Mouse (Mus musculus) heart, postnatal 25 days (tissue): Measurements from ENCODE around the gene Fn1. TPM values are rescaled to one million over a fixed set of nuclear protein-coding genes. Genes with fewer than 3 reads are reported as not detected.

Experiments
- DNase-seq: peaks from one replicate; pipeline ENCODE4 v3.0.0; 2022; ENCODE audit warnings: low spot score
- intact Hi-C: fragments of 180-260 bp; cut with DNase I; formaldehyde crosslinking; loops from one replicate; pipeline ENCODE4 v1.15.1; 2025
- total RNA-seq, 2 experiments: library from RNA; stranded (reverse); gene quantifications; 2 replicates each; pipeline ENCODE4 v1.2.3; 2021

Gene Fn1
- 10 to 100 TPM; 87.6 TPM for total RNA-seq

DNA sequence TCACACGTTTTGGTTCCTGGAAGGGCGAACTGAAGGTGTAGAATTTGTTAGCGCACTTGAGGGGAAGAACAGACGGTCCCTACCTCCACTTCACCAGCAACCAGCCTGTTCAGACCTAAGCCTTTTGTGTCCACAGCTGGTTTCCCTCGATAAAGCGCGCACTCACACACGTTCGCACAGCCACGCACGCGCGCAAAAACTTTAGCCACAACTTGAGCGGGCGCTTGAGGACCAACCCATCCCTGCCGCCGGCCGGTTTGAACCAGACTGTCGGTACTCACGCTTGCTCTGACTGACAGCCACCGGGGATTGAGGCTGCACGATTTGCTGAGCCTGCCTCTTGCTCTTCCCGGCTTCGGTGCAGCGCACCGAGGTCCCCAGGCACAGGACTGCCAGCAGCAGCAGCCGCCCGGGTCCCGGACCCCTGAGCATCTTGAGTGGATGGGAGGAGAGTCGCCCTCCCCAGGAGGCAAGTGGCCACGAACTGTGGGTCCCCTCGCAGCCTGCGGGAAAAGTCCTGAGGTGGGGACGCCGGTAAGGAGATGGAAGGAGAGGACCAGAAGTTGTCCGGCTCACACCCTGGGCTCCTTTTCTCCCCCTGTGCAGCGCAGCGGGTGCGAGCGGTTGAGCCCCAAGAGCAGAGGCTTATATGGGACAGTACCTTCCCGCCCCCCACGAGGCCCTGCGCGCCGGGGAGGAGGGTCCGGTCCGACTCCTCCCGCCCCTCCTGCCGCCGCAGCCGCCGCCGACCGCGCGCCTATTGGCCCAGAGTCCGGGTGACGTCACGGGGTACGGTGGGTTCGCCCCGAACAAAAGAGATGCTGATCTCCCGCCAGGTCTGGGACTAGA is at the start of gene Fn1:
Fn1 (minus strand) TSS at position 650 of the 849 bp plus-strand sequence.
- peak; percentile 88 for DNase-seq
- intact Hi-C loops, result loop anchor here (5.0 kb wide), 1 partner anchor 95 kb away; the partner anchor contains the start of gene Atic

DNA sequence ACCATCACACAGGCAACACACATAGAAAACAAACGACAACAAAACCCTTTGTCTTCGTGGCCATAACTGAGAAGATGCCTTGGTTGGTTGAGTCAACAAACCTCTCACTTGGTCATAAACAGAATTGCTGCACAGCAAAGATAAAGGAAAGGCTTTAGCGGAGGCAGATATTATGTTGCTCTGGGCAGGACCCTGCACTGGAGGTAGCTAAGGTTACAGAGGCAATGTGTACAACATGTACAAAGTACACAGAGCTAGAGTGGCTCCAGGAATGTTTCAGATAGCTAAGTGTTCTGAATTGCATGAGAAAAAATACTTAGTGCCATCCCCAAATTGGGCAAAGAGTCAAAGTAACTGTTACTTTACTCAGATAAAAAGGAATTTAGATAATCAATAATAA is 43.1 kb upstream of the Fn1 start:
- intact Hi-C loops, result no loop called here
- DNase-seq, result no peak

DNA sequence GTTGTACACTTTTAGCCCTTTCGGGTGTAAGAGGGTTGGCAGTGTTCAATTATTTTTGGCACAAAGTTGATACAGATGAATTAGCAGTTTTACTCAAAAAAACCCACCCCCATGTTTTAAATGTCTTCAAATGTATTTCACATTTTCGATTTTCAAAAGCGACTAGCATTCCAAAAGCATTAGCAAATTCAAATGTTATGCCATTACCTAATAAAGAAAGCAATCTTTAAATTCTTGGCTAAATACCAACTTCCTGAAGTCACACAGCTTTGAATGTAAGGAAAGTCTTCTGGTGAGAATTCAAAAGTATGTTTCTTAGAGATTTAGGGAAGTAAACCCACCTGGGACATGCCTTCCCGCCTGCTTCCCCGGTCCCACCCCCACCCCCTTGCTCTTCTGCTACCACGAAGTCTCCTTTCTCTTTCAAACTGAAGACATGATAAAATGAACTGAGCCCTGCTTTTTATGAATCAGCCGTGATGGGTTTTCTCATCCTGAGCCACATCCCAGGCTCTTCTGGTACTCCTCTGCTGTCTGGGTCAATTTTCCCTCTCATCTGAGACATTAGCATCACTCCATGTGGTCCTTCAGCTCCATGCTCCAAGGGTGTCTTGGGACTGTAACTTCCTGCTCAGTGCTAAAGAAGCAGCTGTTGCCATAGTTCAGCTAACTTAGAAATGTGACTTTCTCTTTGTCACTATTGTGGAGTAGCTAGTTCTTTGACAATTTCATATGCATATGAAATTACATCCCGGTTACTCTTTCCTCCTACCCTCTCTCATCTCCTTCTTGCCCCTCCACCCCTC is 38.7 kb upstream of the Fn1 start:
- intact Hi-C loops, result no loop called here
- DNase-seq, result no peak

DNA sequence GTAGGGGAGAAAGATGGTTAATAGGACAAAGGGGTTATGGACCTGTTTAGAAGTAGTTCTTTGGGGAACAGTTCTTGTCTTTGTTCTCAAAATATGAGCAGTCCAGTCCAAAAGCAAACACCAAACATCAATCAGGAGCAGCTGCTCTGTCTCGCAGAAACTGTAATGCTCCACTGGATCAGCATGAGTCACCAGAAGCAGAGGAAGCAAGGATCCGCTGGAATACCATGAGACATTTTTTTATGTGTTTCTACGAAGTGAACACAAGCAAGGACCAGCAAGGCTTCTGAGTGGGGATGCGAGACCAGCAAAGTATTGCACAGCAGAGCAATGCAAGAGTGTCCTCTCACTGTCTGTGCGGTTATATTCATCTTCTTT is 35.9 kb upstream of the Fn1 start:
- DNase-seq, result no peak
- intact Hi-C loops, result loop anchor here (5.0 kb wide), 1 partner anchor 38 kb away; no protein-coding TSS in a partner anchor

DNA sequence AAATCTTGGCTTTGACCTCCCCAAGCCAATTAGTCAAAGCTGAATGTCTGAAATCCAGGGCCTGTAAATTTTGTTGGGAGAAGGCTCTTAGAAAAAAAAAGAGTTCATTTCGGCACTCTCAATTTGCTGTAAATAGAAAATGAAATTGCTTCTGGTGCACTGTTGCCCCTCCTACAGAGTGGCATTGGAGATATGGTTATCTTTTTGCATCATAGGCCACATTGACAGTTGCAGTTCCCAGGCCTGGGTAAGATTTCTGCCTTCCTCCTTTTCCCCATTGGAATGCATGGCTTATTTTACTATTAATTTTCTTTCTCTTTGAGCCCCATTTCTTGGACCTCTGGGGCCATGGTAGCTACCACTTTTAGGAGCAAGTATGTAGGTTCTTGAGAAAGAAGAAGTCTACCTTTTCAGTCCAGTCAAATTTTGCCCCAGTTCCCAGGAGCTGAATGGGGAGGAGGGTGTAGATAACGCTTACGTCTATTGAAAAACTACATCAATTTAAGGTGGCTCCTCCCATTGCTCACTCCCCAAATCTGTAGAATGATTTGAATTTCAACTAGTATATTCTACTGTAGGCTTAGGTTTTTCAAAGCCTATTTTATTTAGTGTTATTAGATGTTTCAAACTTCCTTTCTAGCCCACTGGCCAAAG is 35.4 kb upstream of the Fn1 start:
- intact Hi-C loops, result loop anchor here (5.0 kb wide), 1 partner anchor 39 kb away; no protein-coding TSS in a partner anchor
- DNase-seq, result no peak

DNA sequence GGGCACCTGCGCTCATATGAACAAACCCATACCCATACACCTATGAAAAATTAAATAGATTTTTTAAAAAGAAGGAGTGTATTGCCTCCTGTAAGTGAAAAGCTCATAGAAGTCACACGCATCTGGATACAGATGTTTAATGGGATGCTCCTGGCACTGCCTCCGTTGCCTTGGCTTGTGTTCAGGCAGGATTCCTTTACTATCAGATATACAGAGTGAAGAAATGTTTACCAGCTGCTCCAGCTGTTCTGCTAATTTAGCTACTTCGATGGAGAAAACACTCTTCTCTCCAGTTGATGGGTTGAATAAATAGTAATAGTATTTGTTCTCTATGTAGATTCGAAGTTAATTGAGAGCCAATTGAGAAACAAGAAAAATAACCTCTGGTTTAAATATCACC is 33.8 kb upstream of the Fn1 start:
- DNase-seq, result no peak
- intact Hi-C loops, result loop anchor here (5.0 kb wide), 1 partner anchor 41 kb away; no protein-coding TSS in a partner anchor

DNA sequence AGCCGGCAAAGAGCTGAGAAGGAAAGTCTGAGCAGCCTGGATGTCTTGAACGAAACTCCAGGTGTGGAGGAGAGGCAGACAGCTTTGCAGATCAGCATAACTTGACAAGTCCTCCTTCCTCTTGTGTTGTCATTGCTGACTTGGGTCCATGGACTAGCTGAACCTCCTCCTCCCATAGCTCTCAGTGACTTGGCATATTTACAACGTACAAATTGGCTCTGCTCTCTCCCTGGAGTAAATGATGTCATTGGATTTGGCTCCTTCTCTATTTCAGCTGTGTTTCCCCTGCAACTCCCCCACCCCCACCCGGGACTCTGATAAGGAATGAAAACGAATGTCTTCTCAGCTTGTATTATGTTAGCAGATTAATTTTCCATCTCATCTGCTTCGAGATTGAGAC is 30.7 kb upstream of the Fn1 start:
- intact Hi-C loops, result no loop called here
- peak; percentile 36 for DNase-seq

DNA sequence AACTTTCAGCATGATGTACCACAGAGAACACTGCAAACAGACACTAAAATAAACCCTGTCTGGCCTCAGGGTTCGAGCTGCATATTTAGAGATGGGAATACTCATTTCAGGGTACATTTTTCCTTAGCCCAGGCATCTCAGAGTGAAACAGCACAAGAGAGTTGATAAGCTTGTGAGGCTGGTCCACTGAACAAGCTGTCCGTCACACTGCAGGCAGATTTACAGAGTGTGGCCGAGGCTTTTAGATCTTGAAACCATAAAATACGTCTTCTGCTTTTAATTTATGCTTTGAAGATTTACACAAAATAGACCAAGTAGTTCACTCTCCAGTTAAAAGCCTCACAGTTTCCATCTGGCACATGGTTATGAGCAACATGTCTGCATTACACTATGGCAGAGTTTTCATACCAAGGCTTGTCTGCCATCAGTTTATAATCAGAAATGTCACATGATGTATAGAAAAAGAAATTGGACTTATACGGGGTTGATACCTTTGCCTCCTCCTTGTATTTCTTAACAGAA is 29.3 kb upstream of the Fn1 start:
- intact Hi-C loops, result no loop called here
- no peak for DNase-seq

DNA sequence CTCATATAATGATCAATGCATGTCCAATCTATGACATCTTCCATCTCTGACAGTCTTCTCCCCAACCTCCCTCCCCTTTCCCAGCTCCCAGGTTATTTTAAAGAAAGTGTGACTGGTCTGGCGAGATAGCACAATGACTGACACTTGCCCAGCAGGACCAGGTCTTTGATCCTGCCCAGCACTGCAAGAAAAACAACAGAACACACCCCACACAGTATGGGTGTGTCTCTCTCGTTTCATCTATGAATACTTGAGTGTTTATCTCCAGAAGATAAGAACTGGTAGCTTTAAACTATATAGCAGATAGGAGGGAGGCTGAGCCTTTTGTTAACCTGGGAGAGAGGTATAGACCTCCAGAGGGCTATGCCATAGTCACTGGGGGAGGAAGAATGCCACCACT is 28.3 kb upstream of the Fn1 start:
- no peak for DNase-seq
- intact Hi-C loops, result no loop called here

DNA sequence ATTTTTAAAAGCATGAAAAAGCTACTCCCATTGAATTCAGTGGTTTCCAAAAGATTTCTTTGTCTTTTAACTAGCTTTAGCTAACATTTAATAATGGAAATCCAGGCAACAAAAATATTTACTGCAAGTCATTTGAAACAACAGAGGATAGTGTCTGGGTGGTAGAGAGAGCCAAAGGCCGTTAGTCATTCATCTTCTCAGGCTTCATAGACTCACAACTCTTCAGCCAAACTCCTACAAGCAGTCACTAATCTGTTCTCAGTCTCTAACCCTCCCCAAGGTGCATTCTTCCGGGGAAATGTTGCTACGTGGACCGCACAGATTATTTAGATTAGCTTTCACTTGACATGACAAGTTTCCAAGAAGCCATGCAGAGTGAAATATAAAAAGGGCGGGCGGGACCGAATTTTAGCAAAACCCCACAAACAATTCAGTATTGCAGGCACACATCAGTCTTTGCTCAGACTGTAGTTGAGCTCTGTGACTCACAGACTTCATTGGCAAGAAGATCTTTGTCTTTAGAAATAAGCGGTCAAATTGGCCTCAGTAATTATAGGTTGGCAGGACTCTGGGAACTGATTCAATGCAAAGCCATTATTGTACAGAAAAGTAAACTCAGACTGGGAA is 27.2 kb upstream of the Fn1 start:
- intact Hi-C loops, result no loop called here

DNA sequence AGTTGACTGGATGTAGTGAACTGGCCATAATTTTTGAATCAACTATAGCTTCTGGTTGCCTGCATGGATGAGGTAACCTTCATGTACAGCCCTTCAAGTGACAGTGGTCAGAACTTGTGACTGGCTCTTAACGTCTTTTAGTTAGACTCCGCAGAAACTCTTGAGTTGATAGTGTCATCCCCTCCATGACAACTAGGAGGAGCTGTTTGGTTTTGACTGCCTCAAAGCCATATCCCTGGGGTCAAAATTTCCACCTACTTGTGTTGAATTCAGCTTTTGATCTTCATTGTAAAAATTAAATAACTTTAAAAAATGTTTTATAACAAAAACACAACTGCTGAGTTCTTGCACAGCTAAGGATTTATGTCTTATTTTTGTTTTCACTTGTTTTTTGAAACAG is 22.4 kb upstream of the Fn1 start:
- intact Hi-C loops, result loop anchor here (5.0 kb wide), 1 partner anchor 447 kb away; no protein-coding TSS in a partner anchor
- no peak for DNase-seq

More for the DNA sequence above, 27.2 kb upstream of the Fn1 start:
- no peak for DNase-seq

DNA sequence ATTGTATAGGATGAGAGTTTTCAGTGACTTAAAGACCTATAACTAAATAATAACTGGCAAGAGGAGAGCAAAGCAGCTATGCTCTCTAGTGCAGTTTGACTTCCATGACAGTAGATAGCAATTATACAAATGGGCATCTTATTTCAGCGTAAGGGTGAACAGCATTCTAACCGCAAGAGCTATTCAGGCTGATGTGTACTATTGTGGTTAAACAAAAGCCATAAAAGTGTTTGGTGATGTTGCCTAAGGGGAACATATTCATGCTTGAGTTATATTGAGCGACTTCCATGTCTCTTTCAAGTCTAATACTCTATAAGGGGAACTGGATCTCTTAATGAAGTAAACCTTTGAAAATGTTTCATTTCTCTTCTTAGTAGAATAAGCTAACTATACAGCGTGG is 21.3 kb upstream of the Fn1 start:
- DNase-seq, result no peak
- intact Hi-C loops, result no loop called here

DNA sequence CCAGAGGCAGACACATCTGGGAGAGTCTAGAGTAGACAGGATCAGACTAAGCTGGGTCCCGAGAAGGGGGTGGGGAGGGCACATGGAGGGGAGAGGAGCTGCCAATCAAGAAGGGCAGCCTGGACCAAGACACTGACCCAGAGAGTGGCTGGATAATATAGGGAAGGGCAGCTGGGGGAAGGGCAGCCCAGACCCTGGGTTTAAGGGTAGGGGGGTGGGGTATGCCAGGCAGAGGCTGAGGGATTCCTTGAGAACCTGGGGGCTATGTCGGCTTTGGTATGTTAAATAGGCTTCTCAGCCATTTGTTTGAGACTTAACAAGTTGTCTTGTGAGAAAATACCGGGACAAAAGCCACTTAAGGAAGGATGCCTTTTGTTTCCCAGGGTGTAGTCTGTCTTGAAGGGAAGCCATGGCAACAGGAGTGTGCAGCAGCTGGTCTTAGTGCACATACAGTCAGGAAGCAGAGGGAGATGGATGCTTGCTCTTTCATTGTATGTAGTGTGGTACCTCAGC is 20.5 kb upstream of the Fn1 start:
- intact Hi-C loops, result no loop called here
- DNase-seq, result no peak

DNA sequence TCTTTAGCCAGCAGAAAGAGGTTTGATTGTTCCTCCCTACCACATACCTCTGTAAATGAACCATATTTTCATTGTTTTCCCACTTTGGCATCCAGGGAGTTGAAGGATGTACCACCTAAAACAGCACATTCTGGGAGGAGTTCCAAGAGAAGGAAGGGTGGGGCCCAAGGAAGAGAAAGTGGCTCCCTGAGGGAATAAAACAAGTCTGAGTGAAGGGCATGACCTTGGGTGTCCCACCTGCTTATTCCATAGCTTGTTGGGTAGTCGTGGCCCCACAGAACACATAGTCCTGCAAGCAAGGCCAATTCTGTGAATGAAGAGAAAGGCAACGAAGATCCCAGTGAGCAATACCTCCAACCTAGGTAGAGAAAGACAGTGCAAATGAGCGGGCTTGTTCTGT is 19.3 kb upstream of the Fn1 start:
- intact Hi-C loops, result no loop called here
- DNase-seq, result no peak

DNA sequence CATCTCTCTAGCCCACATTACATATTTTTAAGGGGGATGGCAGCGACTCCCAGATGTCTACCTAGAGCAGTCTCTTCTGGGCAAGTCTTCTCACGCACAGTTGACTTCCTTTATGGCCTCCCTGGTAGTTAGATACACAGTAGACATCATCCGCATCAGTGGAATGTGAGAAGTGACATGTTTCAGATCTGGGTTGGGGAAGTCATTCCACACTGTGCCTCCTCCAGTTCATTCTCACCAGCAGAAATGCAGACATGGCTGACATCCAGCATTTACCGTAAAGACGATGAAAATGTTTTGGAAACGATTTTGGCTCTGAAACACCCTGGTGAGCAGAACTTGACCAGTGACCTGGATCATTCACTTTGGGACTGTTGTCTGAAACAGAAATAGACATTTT is 10.2 kb upstream of the Fn1 start:
- DNase-seq, result no peak
- intact Hi-C loops, result no loop called here

DNA sequence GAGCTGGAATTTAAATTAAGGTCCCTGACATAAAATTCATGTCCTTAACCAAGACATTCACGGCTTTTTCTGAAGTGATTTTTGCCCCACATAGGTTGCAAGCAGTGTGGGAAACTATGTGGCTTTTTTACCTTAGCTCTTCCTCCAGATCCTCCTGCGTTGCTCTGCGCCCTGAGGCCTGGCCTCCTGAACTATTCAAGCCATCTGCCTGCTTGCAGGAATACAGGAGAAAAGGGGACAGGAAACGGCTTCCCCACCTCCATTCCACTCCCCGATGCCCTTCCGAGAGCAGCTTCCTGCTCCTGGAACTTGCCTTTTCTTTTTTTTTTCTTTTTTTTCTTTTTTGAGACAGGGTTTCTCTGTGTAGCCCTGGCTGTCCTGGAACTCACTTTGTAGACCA is 5.6 kb upstream of the Fn1 start:
- no peak for DNase-seq
- intact Hi-C loops, result no loop called here

DNA sequence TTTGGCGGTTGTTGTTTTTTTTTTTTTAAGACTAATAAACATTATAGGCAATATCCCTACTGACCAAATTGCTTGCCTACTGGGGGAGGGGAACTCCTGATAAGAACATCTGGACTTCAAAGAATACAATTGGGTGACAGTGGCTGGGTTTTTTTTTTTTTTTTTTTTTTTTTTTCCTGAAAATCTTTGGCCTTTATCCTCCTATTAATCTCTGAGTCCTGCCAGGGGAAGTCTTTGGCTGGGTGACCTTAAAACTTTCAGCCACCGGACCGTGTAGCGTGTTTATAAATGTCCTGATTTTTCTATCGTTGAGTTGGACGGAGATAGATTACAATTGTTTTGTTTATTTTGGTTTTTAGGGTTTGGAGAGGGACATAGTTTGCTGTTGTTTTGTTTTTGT is 3.3 kb upstream of the Fn1 start:
- DNase-seq, result no peak
- intact Hi-C loops, result no loop called here

DNA sequence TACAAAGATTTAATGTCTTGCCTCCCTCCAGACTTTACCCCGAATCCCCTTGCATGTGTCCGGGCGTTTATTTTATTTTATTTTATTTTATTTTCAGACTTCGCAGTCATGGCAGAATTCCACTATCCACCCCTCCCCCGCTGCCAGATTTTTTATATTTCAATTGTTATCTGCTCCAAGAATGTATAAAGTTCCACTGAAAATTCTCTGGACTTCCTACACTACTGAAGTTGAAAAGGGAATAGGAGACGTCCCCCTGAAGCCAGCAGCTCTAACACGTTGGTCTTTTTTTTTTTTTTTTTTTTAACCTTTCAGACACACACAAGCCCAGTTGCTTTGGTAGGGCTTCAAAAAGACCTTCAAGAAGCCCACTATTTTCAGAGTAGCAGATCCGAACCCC is 1.2 kb upstream of the Fn1 start:
- intact Hi-C loops, result loop anchor here (5.0 kb wide), 1 partner anchor 97 kb away; the partner anchor contains the start of gene Atic
- DNase-seq, result no peak

DNA sequence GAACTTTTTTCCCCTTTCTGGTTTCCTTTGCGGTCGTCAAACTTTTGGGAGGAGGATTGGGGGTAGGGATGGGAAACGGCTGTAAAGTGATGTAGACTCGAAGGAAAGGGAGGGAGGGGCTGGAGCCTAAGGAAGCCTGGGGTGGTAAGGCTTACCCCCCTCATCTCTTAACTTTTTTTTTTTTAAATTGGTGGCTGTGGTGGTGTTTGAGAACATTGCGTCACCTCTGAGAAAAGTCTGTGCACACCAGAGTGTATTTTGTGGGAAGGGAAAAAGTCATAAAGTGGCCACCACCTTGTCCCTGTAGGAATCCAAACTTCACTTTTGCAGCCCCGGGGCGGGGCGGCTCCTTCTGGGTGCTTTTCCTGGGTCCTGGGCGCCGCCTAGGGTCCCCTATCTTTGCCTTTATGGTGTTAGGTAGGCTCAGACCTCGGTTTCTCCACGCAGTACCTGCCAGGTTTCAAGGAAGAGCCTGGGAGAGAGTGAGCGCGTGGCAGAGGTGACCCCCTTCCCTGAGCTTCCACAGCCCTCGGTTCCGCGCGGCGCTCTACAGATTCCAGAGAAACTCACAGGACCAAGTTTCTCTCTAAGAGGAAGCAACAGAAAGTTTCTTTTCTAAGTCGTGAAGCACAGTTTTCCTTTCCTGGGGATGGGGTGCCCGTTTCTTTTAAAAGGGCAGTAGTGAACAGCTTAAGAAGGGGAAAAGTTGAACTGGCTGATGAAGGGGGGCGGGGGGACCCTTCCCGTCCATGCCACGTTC is 580 bp upstream of the Fn1 start:
- intact Hi-C loops, result loop anchor here (5.0 kb wide), 1 partner anchor 96 kb away; the partner anchor contains the start of gene Atic
- no peak for DNase-seq
